Mouse (Mus musculus): Measurements from ENCODE around the gene Tubb2b. TPM values are rescaled to one million over a fixed set of nuclear protein-coding genes. Genes with fewer than 3 reads are reported as not detected.

The Tubb2b gene
- polyA plus RNA-seq, 1 experiment from 2014 or later, result 36.0 TPM

GRCm38 (mm10) chr13:34081926-34082325, 48.3 kb downstream of the Tubb2b start:
- ATAC-seq (replicated peaks; ENCODE audit: insufficient number of reproducible peaks, insufficient read depth, low FRiP score, low read depth), result no peak
- H3K9me3 ChIP-seq (replicated peaks), result no peaks in the 10 kb centered on the region
- no peak overlapping the region for H3K27ac ChIP-seq
- no peaks in the 10 kb centered on the region for H3K36me3 ChIP-seq
- no peak overlapping the region for H3K4me2 ChIP-seq
- no peaks in the 10 kb centered on the region for H3K27me3 ChIP-seq
- no peak overlapping the region for H3K9ac ChIP-seq
- WGBS, result 76% methylated on average over 4 of the region's 4 CpGs
- no peak overlapping the region for H3K4me3 ChIP-seq
- H3K4me1 ChIP-seq (replicated peaks), result peaks cover 15% of the 10 kb centered on the region

- no peak overlapping the region for H3K4me3 ChIP-seq
- no peaks in the 10 kb centered on the region for H3K9me3 ChIP-seq (replicated peaks)
- no peak overlapping the region for H3K9ac ChIP-seq
- H3K4me1 ChIP-seq (replicated peaks), result peaks cover 17% of the 10 kb centered on the region
- no peaks in the 10 kb centered on the region for H3K27me3 ChIP-seq
- H3K4me2 ChIP-seq, result no peak overlapping the region
- H3K27ac ChIP-seq, result no peak overlapping the region
- no peak for ATAC-seq (replicated peaks; ENCODE audit: insufficient number of reproducible peaks, insufficient read depth, low FRiP score, low read depth)
- WGBS, result 79% methylated on average over 3 of the region's 3 CpGs
- peaks cover 6% of the 10 kb centered on the region; the same call in 1 of the 2 replicates for H3K36me3 ChIP-seq
Observed at GRCm38 (mm10) chr13:34079801-34080200, 50.5 kb downstream of the Tubb2b start.

DNA sequence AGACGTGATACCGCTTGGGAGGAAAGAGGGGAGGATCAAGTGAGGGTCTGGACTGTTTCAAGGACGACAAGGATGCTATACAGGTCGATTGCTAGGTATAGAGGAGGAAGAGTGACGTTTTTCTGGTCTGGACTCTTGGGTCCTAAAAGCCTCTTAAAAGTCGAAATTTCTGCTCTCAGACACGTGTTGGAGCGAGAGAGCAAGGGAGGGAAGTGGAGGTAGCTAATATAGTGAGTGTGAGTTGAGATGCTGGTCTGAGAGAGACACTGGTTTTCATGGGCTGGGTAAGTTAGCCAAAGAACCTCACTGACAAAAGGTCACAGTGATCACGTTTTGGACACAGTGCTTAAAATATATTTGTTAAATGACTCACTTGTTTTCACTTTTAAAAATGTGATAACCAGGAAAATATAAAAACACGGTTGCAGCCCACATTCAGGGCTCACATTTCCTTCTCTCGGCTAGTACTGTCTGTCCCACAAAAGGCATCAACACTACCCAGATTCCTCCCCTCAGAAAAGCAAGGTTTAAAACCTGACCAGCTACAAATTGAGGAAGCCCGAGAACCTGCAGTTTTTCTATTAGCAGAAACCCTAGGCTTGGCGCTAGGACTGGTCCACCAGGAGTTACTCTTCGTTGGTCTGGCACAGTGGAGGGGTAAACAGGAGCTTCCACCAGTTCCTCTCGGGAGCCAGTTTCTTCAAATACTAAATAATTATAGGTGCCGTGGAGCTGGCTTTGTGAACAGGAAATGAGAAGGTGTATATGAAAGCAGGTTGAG, 51.6 kb downstream of the Tubb2b start:
- no peaks in the 10 kb centered on the region for H3K27me3 ChIP-seq
- no peak overlapping the region for H3K27ac ChIP-seq
- 0 out of 2 replicates have a peak overlapping the region, but pooled peaks have one; percentile 75 for H3K9ac ChIP-seq
- peaks cover 7% of the 10 kb centered on the region; the same call in 1 of the 2 replicates for H3K36me3 ChIP-seq
- peaks cover 17% of the 10 kb centered on the region for H3K4me1 ChIP-seq (replicated peaks)
- WGBS, result 37% methylated on average over 16 of the region's 16 CpGs
- peak overlapping the region; percentile 94 for H3K4me2 ChIP-seq
- ATAC-seq (replicated peaks; ENCODE audit: insufficient number of reproducible peaks, insufficient read depth, low FRiP score, low read depth), result 0 out of 2 replicates have a peak, but pooled peaks have one; percentile 8
- H3K9me3 ChIP-seq (replicated peaks), result no peaks in the 10 kb centered on the region
- peak overlapping the region; percentile 72 for H3K4me3 ChIP-seq

DNA sequence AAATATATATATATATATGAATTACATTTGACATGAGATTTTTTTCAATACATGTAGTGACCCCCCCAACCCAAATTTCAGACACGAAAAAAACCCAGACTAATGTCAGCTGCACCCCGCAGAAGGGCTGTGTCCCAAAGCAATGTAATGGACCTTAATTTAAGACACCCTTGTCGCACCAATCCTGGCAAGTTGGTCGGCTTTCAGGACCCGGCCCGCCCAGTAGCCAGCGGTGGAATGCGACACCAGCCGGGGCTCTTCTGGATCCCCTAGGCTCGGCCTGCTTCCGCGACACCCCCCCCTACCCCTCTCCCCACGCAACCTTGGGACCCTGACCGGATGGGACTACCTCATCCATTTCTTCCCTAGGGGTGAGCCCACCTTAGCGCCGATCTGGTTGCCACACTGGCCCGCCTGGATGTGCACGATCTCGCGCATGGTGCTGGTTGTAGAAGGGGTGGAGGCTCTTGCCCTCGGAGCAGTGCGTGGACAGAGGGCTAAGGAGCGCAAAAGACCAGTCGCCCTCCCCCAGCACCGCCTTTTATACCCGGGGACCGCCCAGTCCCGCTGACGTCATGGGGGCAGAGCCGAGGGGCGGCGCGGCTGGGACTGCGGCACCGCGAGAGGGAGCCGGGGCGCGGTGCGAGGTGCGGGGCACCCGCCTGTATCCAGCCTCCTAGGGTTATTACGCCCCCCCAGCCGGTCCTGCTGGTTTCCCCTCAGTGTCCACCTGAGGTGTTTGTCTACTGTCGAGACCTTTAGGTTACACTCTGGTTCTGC, 52.6 kb downstream of the Tubb2b start, which contains the start of gene Tubb2a:
Gene Tubb2a (minus strand): TSS at position 516 of the 780 bp plus-strand sequence.
- under 1% methylated on average over 41 of the region's 45 CpGs for WGBS
- H3K27ac ChIP-seq, result peak within 1 kb of the TSS; percentile 68
- H3K36me3 ChIP-seq, result peaks cover 11% of the 10 kb centered on the region; the same call in 1 of the 2 replicates
- H3K9me3 ChIP-seq (replicated peaks), result no peaks in the 10 kb centered on the region
- ATAC-seq (replicated peaks; ENCODE audit: insufficient number of reproducible peaks, insufficient read depth, low FRiP score, low read depth), result peak; percentile 92
- peaks cover 17% of the 10 kb centered on the region for H3K4me1 ChIP-seq (replicated peaks)
- H3K27me3 ChIP-seq, result no peaks in the 10 kb centered on the region
- H3K4me3 ChIP-seq, result peak within 1 kb of the TSS; percentile 72
- peak within 1 kb of the TSS; percentile 75 for H3K9ac ChIP-seq
- peak within 1 kb of the TSS; percentile 94 for H3K4me2 ChIP-seq

Other genes starting within 250 kb of the Tubb2b start
- not detected in 2 replicates for gene Serpinb6c, start 224.8 kb downstream of the Tubb2b start, polyA plus RNA-seq (2015; fragmentation: Nextera tagmentation; extraction: Ambion mirVana)
- gene Nqo2, start 165.8 kb downstream of the Tubb2b start, polyA plus RNA-seq (2015; fragmentation: Nextera tagmentation; extraction: Ambion mirVana), result 28.5 and 28.7 TPM in 2 replicates
- 8.3 and 11.0 TPM in 2 replicates for gene Ripk1, start 128.1 kb downstream of the Tubb2b start, polyA plus RNA-seq (2015; fragmentation: Nextera tagmentation; extraction: Ambion mirVana)
- gene Serpinb6a, start 127.7 kb downstream of the Tubb2b start, polyA plus RNA-seq (2015; fragmentation: Nextera tagmentation; extraction: Ambion mirVana), result 57.2 and 59.2 TPM in 2 replicates
- 46.4 and 51.8 TPM in 2 replicates for gene Bphl, start 92.9 kb downstream of the Tubb2b start, polyA plus RNA-seq (2015; fragmentation: Nextera tagmentation; extraction: Ambion mirVana)
- gene Tubb2a, start 52.5 kb downstream of the Tubb2b start, polyA plus RNA-seq (2015; fragmentation: Nextera tagmentation; extraction: Ambion mirVana), result 136 and 170 TPM in 2 replicates
- gene Psmg4, start 32.5 kb upstream of the Tubb2b start, polyA plus RNA-seq (2015; fragmentation: Nextera tagmentation; extraction: Ambion mirVana), result 65.3 and 76.5 TPM in 2 replicates
- gene Slc22a23, start 214.7 kb upstream of the Tubb2b start, polyA plus RNA-seq (2015; fragmentation: Nextera tagmentation; extraction: Ambion mirVana), result 2.5 and 4.8 TPM in 2 replicates

All from heart, embryonic 15.5 days (tissue).